Mouse (Mus musculus) cerebral cortex, adult 2 months (tissue): ENCODE results near the gene Man2a2.

Experiments
- WGBS: fragments of 180-500 bp; shearing (Covaris S2); methylation state at CpG from one replicate; pipeline ENCODE4 v1.1.7; 2018; 5-methylcytosine and 5-hydroxymethylcytosine counted together

Gene Man2a2

DNA sequence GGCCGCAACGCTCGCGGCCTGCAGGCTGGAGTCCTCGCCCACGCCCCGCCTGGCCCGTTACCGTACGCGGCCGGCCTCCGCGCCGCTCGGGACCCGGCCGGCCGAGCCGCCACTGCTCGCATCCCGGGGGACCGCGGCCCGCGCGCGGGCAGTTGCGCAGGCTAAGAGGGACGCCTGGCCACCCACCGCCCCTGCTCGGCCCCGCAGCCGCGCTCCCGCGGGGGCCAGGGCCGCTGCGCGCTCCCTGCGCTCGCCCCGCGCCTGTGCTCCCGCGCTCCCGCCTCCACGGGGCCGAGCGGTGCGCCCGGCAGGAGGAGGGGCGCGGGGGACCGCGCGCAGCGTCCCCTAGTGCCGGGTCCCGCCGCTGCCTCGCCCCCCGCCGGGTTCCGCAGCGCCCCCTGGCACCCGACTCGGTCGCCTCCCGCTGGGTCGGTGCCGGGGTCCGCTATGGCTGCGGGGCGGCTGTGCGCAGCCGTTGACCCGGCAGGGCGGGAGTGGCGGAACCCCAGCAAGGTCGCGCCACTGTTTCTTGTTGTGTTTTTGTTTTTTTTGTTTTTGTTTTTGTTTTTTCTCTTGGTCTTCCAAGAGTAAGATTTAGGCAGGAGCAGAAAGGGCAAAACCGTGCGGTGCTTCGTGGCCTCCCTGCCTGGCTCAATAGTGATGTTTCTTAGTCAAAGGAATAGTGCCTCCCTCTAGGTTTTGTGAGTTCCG, at the start of gene Man2a2:
Gene Man2a2, minus strand, starts transcription at position 335 of the 711 bp plus-strand sequence.
- under 1% methylated on average over 86 of the region's 86 CpGs for WGBS

GRCm38 (mm10) chr7:80420586-80420985, 49.4 kb upstream of the Man2a2 start:
- 89% methylated on average over 4 of the region's 4 CpGs for WGBS

DNA sequence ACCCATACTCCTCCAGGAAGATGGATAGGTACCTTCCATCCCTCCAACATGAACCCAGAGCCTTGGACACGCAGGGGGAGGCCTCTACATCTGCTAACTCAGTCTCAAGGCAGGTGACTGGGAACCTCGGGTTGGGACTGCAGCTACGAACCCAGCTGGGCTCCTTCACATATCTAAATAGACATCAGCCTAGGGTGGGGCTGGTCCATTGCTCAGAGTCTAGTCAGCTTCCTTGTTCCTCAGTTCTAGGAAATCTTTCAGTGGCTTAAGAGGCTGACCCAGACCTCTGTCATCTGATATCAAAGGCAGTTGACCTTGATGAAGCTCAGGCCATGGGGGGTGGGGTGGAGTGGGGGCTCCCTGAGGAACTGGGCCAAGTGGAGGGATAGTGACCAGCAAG, 48.1 kb upstream of the Man2a2 start:
- 84% methylated on average over 3 of the region's 3 CpGs for WGBS

GRCm38 (mm10) chr7:80418036-80418435, 46.9 kb upstream of the Man2a2 start:
- 89% methylated on average over 3 of the region's 3 CpGs for WGBS

DNA sequence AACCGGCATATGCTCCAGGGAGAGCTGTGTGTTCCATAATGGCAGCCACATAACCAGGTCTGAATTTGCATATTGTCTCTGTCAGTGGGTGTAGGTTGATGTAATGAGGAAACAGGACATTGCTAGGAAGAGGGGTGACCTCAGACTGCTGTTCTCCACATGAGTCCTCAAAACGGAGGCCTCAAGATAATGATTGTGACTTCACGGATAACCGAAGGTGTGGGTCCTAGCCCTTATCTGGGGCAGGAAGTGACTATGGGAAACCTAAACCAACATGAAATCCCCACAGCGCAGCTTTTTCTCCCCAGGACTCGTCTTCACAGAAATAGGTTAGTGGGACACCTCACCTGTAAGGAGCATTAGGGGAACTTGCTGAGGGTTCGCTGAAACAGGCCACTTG, 45.8 kb upstream of the Man2a2 start:
- 90% methylated on average over 7 of the region's 7 CpGs for whole genome bisulfite sequencing

DNA sequence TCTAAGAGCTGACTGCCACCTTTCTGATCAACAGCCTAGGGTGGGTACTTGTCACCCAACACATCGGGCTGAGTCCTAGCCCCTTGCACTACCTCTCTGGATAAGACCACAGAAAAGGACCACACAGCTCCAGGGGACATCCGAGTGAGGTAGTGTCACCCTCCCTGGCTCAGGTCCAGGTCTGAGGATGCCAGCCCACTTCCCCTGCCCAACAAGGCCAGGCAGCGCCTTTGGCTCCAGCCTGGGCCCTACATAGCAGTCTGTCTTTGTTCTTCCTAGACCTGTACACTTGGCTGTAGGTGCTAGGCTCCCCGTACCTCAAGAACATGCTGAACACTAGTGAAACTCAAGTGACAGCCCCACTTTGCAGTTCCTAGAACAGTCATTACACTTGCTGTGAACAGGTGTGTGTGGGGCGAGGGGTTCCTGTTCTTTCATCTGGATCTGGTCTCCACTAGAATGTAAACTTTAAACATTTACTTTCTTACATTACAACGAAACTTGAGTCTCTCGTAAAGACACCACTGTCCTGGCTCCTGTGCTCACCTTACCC, 43.2 kb upstream of the Man2a2 start:
- WGBS = 88% methylated on average over 7 of the region's 7 CpGs

DNA sequence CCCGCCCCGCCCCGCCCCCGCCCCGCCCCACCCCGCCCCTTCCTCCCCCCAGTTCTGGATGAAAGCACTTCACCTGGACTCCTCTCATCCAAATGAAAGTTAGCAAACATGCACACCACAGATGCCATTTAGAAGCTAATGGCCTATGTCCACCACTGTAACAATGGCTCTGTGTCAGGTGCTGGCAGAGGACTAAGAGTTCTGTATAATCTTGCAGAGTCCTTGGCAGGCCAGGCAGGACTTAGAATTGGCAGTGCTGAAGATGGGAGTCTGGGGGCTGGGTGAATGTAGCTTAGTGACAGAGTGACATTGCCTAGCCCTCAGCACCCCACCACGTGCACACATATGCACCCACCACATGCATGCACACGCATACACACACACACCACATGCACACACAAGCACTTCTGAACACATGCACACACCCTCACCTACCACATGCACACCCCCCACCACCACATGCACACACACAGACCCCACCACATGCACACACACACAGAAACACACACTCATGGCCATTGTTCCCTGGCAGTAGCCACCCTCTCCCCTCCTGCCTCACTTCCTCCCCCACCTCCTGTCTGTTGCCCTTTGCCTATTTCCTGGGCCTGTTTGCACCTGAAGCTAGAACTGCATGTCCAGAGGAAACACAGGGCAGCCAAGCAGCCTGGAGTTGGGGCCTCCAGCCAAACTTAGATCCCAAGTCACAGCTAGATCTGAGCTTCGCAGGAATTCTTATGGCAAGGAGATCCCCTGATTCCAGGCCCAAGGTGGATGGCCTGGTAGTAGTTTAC, 42.5 kb upstream of the Man2a2 start:
- WGBS = 76% methylated on average over 9 of the region's 9 CpGs

GRCm38 (mm10) chr7:80412781-80413180, 41.6 kb upstream of the Man2a2 start:
- 61% methylated on average over 5 of the region's 5 CpGs for WGBS

DNA sequence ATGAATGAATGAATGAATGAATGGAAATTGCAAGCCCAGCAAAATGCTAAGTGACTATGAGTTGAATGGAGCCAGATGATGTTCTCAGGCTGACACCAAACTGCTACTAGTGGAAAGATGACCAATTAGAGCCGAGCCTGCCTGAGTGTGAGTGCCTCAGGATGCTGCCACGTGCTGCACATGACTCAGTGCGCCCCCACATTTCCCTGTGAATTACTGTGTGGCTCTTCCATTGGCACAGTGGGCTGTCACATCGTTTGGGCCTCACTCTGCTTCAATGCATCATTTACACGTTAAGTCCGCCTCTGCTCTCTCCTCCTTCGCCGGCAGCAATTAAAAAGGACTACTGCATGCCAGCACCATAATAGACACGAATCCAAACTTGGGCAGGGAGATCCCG, 41.1 kb upstream of the Man2a2 start:
- WGBS = 41% methylated on average over 10 of the region's 10 CpGs

DNA sequence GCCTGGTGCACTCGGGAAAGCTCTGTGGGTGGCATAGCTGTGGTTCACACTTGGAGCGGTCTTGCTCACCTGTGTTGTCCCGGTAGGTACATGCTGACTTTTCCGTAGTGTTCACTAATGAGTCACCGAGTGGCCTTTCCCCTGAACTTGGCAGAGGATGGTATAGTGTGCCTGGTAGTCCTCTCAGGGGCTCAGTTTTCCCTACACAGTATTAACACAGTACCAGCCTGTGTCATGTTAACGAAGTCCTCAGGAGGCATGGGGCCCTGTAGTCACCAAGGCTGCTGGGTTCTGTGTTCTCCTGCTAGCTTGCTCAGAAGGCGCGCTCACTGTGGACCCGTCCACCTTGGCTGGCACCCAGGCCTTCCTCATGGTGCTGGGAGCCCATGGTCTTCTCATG, 39.2 kb upstream of the Man2a2 start:
- WGBS = 76% methylated on average over 9 of the region's 9 CpGs

- 88% methylated on average over 9 of the region's 9 CpGs for WGBS
These were observed 36.5 kb upstream of the Man2a2 start for GRCm38 (mm10) chr7:80407712-80408111.

DNA sequence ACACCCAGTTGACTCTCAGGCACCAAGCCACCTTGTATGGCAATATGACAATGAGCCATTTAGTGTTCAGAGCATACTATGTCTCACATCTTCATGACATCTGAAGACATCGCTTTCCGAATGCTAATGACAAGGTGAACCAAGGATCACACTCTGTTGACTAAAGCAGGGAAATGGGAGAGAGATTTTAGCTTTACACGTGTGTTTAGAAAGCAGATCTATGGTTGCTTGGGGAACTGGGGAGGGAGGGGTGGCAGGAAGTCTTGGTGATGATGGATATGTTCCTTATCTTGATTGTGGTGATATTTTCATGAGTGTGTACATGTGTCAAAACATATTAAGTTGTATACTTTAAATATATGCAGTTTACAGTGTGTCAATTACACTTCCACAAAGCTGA, 35.0 kb upstream of the Man2a2 start:
- 88% methylated on average over 3 of the region's 3 CpGs for WGBS

GRCm38 (mm10) chr7:80405188-80405695, 34.1 kb upstream of the Man2a2 start, which contains the start of gene Furin:
Gene Furin (minus strand): TSS chr7:80405436.
- 85% methylated on average over 9 of the region's 9 CpGs for WGBS

DNA sequence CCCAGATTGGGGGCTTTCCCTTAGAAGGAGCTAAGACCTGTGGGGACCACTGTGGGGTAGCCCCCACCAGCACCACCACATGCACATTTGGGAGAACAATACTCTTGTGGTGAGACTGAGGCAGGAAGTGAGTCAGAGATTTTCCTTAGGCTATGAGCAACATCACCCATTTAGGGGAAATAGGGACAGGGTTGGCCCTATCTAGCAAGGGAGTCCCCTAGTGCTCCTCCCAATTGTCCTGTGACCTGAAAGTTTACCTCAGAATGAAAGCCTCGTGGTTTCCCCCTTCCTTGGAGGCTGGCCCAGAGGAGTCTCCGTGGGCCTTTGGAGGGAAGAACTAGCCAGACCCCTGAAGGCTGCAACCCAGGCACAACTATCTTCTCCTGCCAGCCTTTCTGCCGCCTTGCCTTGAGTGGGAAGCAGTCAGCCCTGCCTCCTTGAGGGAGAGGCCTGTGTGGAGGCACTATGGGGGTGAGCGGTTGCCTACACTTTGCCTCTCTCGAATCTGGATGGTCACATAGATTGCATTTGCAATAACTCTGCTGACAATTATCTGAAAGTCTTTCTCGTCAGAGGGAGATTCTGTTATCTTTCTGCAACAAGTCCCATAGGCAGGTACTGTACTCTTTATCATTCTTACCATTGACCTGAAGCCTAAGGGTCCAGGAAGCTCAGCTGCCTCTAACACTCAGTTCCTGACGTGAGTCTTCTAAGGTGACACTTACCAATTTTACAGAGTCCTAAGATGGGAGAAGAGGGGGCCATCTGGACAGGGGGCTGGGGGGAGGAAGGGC, 33.1 kb upstream of the Man2a2 start:
- 48% methylated on average over 7 of the region's 7 CpGs for WGBS

DNA sequence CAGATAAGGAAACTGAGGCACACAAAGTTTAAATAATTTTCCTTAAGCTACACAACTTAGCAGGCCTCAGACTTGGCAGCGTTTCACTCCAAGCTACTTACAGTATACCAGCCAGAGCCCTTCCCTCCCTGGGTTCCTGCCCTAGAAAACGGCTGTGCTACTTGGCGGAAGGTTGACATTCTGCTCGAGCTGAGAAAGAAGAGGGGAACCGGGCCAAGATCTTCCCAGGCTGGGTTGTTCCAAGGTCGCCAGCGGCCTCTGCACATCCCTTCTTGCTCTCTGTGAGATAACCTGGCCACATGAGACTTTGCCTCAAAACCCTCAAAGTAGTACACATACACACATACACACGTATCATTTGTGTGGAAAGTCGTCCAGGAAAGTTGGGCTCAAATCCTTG, 32.4 kb upstream of the Man2a2 start:
- WGBS = 16% methylated on average over 9 of the region's 9 CpGs

- WGBS = 6% methylated on average over 60 of the region's 92 CpGs
These were observed 31.6 kb upstream of the Man2a2 start for GRCm38 (mm10) chr7:80402651-80403321.

DNA sequence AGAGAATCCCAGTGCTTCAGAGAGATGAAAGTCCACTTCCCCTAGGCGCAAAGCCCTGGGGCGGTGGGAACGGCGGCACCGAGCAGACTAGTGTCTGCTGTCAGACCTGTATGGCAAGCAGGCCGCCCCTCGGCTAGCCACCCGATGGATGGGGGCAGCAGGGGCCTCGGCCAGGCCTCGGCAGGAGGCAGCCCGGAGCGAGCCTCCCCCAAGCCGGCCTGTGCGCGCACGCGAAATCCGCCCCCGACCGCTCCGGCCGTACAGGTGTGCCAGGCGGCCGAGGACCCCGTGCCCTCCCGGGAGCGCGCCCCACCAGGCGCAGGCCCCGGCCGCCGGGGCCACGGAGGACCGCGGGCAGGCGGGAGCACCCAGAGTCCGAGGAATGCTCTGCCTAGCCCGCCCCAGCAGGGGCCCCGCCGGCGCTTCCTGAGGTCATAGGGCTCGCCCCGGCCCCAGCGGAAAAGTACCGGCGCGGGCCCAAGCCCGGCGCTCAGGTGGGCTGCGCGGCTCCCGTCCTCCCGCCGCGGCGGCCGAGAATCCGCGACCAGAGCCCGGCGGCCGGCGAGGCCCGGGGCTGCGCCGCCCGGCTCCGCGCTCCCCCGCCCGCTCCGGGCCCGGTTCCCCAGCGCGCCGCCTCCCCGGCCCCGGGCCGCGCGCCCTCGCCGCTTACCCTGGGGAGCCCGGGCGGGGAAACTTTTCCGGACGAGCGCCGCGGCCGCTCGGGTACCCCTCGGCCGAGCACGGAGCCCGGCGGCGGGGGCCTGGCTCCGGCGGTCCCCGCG, 30.9 kb upstream of the Man2a2 start:
- 1% methylated on average over 93 of the region's 102 CpGs for WGBS

GRCm38 (mm10) chr7:80401041-80401859, 30.1 kb upstream of the Man2a2 start:
- 11% methylated on average over 5 of the region's 5 CpGs for WGBS

- WGBS = 46% methylated on average over 6 of the region's 6 CpGs
These were observed 29.4 kb upstream of the Man2a2 start for GRCm38 (mm10) chr7:80400571-80400970.

DNA sequence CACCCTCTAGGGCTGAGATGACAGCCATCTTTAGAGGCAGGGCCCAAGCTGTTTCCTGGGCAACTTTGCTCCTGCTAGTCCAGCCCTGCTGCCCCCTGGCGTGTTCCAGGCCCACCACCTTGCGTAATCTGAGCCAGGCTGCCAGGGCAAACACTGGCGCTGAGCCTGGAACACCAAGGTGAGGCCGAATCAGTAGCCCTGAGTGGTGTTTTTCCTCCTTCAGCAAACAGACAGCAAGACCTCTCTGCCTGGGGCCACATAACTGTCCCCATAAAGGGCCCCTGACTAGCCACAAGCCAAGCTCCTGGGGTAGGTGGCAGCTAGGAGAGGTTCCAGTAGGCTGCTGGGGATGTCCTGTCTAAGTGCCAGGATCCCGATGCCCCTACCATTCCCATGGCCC, 28.9 kb upstream of the Man2a2 start:
- WGBS = 38% methylated on average over 5 of the region's 5 CpGs
